9 mouse cellular contexts compared by ENCODE assay signal in the genomic region with DNA sequence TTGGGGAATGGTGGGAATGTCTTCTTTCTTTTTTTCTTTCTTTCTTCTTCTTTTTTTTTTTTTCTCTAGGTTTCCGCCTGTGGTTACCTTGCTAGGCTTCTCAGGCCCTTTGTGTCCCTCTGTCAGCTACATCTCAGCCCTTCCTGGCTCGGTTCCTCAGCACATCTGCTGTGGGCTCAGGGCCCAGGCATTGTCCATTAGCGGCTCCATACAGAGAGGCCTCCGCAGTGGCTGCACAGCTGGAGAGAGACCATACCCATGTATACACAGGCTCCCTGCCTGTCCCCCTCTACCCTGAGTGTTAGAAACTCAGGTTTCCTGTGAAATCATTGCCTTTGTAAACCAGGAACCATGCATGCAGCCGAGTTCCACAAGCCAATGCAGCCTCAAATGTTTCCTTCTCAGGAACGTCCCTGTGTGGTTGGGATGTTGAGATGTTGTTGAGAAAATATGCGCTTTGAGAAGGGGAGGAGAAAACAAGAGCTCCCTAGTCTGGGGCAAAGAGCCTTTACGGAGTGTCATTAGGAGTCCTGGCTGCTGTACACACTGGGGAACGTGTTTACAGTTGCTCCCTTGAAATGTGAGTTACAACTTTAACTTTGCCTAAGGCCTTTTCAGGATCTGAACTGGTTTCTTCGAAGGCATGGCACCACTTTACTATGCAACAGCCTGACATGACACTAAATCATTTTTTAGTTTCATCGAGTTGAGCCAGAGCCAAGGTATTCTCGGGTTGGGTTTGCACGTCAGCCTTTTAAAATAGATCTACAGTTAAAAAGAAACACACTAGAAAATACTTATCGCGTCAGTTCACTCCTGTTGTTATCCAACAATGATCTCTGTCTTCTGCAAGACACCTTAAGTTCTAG. TPM values are rescaled to one million over a fixed set of nuclear protein-coding genes. Genes with fewer than 3 reads are reported as not detected.
A peak's percentile ranks its signal among the peaks of the same experiment; 100 is the strongest.
DNase-seq lines count a peak whose midpoint lies in the region; ATAC-seq and TF ChIP-seq lines count a peak whose summit lies in the region.
"Had no signal": no experiment of that assay in that cellular context is flagged by ENCODE, and none has a peak within 500 bp of the region (broad histone marks: within the 10 kb centered on the region; RNA-seq: fewer than 3 reads in every experiment).

No protein-coding gene starts in this region.

- peaks cover 41% of the 10 kb centered on the region for H3K4me1 ChIP-seq in kidney, embryonic 15.5 days
- peaks cover 3% of the 10 kb centered on the region; the same call in 1 of the 2 replicates for H3K4me1 ChIP-seq in kidney, adult 2 months (ENCODE audit: control insufficient read depth, insufficient read depth, low read length)
- H3K4me1 ChIP-seq in embryonic fibroblast, embryonic 13.5 days (ENCODE audit: control insufficient read depth, insufficient read depth, low read length), result 0 out of 2 replicates have a peak, but pooled peaks cover 3% of the 10 kb centered on the region
- peaks cover 19% of the 10 kb centered on the region for H3K4me1 ChIP-seq in lung, embryonic 16.5 days (replicated peaks; ENCODE audit: control insufficient read depth, insufficient read depth, low read length)

- no peaks in the 10 kb centered on the region for H3K27me3 ChIP-seq in kidney, embryonic 15.5 days
- H3K27me3 ChIP-seq in kidney, adult 2 months (replicated peaks; ENCODE audit: control insufficient read depth, insufficient read depth, low read length), result no peaks in the 10 kb centered on the region
- no peaks in the 10 kb centered on the region for H3K27me3 ChIP-seq in lung, embryonic 16.5 days (ENCODE audit: control insufficient read depth, insufficient read depth, low read depth, low read length)

- no peak overlapping the region for H3K9ac ChIP-seq in kidney, embryonic 15.5 days
- H3K9ac ChIP-seq in lung, embryonic 16.5 days (ENCODE audit: low read length), result peak overlapping the region; percentile 24; the same call in 1 of the 2 replicates

- peak; percentile 22 for DNase-seq in adrenal gland, postnatal 14 days
- DNase-seq in adrenal gland, postnatal 36 days, result no peak
- DNase-seq in kidney, adult 2 months, result no peak
- no peak for DNase-seq in embryo, embryonic 9.5 days (ENCODE audit: extremely low spot score)
- no peak for DNase-seq in left cerebral cortex, adult 8-10 months (ENCODE audit: low spot score in 2 of 2)

- H3K36me3 ChIP-seq in kidney, embryonic 15.5 days, result no peaks in the 10 kb centered on the region
- H3K36me3 ChIP-seq in kidney, adult 2 months (ENCODE audit: control insufficient read depth, insufficient read depth, low read length), result no peaks in the 10 kb centered on the region
- no peaks in the 10 kb centered on the region for H3K36me3 ChIP-seq in lung, embryonic 16.5 days (ENCODE audit: control insufficient read depth, insufficient read depth, low read length)

- no peak for TF ChIP-seq POLR2A in kidney, adult 2 months (IDR thresholded peaks at IDR 0.05; ENCODE audit: low read depth, low read length)
- no peak for TF ChIP-seq POLR2A in embryonic fibroblast, embryonic 13.5 days (IDR thresholded peaks at IDR 0.05; ENCODE audit: low read depth, low read length)

- H3K4me2 ChIP-seq in kidney, embryonic 15.5 days, result no peak overlapping the region
- 0 out of 2 replicates have a peak overlapping the region, but pooled peaks have one; percentile 7 for H3K4me2 ChIP-seq in lung, embryonic 16.5 days (ENCODE audit: low read depth, low read length)

- 44% methylated on average over 15 of the region's 15 CpGs for WGBS in kidney, embryonic 15.5 days
- 52% methylated on average over 15 of the region's 15 CpGs for WGBS in kidney, adult 2 months
- WGBS in lung, embryonic 16.5 days, result 42% methylated on average over 15 of the region's 15 CpGs

- H3K9me3 ChIP-seq in kidney, embryonic 15.5 days (replicated peaks), result no peaks in the 10 kb centered on the region
- H3K9me3 ChIP-seq in lung, embryonic 16.5 days (ENCODE audit: control insufficient read depth, low read length), result no peaks in the 10 kb centered on the region

- no peak for ATAC-seq in kidney, embryonic 15.5 days (replicated peaks; ENCODE audit: low FRiP score)
- ATAC-seq in lung, embryonic 16.5 days (ENCODE audit: low read depth), result peak; percentile 93

- peak overlapping the region; percentile 69 for H3K27ac ChIP-seq in kidney, embryonic 15.5 days
- no peak overlapping the region for H3K27ac ChIP-seq in kidney, adult 2 months (ENCODE audit: insufficient read depth, low read depth, low read length)
- H3K27ac ChIP-seq in embryonic fibroblast, embryonic 13.5 days (ENCODE audit: insufficient read depth, low read length), result peak overlapping the region; percentile 16; the same call in 1 of the 2 replicates
- peak overlapping the region; percentile 87 for H3K27ac ChIP-seq in lung, embryonic 16.5 days (ENCODE audit: low read length)

- H3K4me3 ChIP-seq in kidney, embryonic 15.5 days (replicated peaks), result no peak overlapping the region
- H3K4me3 ChIP-seq in kidney, adult 2 months (ENCODE audit: insufficient read depth, low read depth, low read length), result no peak overlapping the region
- no peak overlapping the region for H3K4me3 ChIP-seq in embryonic fibroblast, embryonic 13.5 days (ENCODE audit: insufficient read depth, low read length)
- no peak overlapping the region for H3K4me3 ChIP-seq in lung, embryonic 16.5 days (ENCODE audit: low read length)

- no peak for TF ChIP-seq CTCF in kidney, adult 2 months (conservative IDR thresholded peaks at IDR 0.05; ENCODE audit: insufficient read depth, insufficient read length, low read depth, low read length)
- TF ChIP-seq CTCF in embryonic fibroblast, embryonic 13.5 days (IDR thresholded peaks at IDR 0.05; ENCODE audit: borderline replicate concordance, insufficient read depth, low read length), result no peak

RNA-seq across cellular contexts. Expression of gene Aldh1a3, which starts 15.4 kb away (rescaled TPM):
- 10.9 and 12.6 TPM in 2 replicates for total RNA-seq in adrenal gland, postnatal 14 days (2021)
- 10 to 100 TPM in 1 of 2 experiments, 1 to 10 TPM in 1; 9.2 to 10.4 TPM for total RNA-seq in adrenal gland, postnatal 36 days (2021)
- 38.0 and 41.0 TPM in 2 replicates for polyA plus RNA-seq in kidney, embryonic 15.5 days (2015; fragmentation: Nextera tagmentation; extraction: Ambion mirVana)
- polyA plus RNA-seq in kidney, adult 2 months (2012; rRNA removed), result 8.2 and 10.7 TPM in 2 replicates
- 3.5 and 4.2 TPM in 2 replicates for polyA plus RNA-seq in embryonic fibroblast, embryonic 13.5 days (2011; ENCODE audit: insufficient read length, low read depth, missing spikeins)
- polyA plus RNA-seq in lung, embryonic 16.5 days (2015; fragmentation: Nextera tagmentation; extraction: Ambion mirVana), result 1.5 and 1.7 TPM in 2 replicates
- total RNA-seq in left cerebral cortex, adult 8-10 months (2022), result 1 to 10 TPM in 1 of 4 experiments, under 1 TPM in 3; 0.53 to 1.0 (median 0.90) TPM
- total RNA-seq: neutrophil, adult 5-6 weeks had no signal

RNA-seq across cellular contexts. Expression of gene Lrrk1, which starts 54.6 kb away (rescaled TPM):
- 12.2 and 14.6 TPM in 2 replicates for total RNA-seq in adrenal gland, postnatal 14 days (2021)
- 10 to 100 TPM; 15.3 to 15.5 TPM for total RNA-seq in adrenal gland, postnatal 36 days (2021)
- polyA plus RNA-seq in kidney, embryonic 15.5 days (2015; fragmentation: Nextera tagmentation; extraction: Ambion mirVana), result 15.2 and 17.2 TPM in 2 replicates
- 17.3 and 22.3 TPM in 2 replicates for polyA plus RNA-seq in kidney, adult 2 months (2012; rRNA removed)
- 31.0 and 39.9 TPM in 2 replicates for polyA plus RNA-seq in embryonic fibroblast, embryonic 13.5 days (2011; ENCODE audit: insufficient read length, low read depth, missing spikeins)
- 29.3 and 30.5 TPM in 2 replicates for polyA plus RNA-seq in lung, embryonic 16.5 days (2015; fragmentation: Nextera tagmentation; extraction: Ambion mirVana)
- 1 to 10 TPM; 3.6 to 6.0 (median 5.2) TPM for total RNA-seq in left cerebral cortex, adult 8-10 months (2022)
